Mouse (Mus musculus): ENCODE measurements around the gene Rflnb.

DNA sequence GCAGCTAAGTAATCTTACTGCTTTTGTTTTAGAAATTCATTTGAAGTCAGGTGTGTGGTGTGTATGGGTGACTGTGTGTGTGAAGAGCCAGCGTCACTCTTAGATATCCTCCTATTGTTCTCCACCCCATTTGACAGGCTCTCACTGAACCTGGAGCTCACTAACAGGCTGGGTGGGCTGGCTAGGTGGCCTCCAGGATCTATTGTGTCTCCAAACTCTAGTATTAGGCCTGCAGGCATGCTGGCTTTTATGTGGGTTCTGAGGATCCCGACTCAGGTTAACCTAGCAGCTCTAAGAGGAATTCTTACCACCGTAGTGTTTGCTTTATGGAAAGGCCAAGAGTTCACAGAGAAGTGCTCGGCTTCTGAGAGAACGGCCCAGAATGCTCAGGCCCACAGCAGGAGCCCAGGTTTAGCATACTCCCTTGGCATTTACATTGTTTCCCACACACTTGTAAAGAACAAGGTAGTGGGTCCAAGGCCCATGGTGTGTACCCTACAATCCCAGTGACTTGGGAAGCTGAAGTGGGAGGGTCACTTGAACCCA is 23.5 kb upstream of the Rflnb start:
- TF ChIP-seq GATA1 (IDR thresholded peaks at IDR 0.05; ENCODE audit: borderline replicate concordance, low read length): no peak
- TF ChIP-seq FLI1 (IDR thresholded peaks at IDR 0.05; ENCODE audit: low read length): no peak

Measured in megakaryocyte, embryonic 14.5 days (primary cell).